Mouse (Mus musculus): ENCODE results near the gene Sgip1.

GRCm38 (mm10) chr4:102775596-102776270 lies 34.6 kb downstream of the Sgip1 start:
- no peak for TF ChIP-seq CTCF (IDR thresholded peaks at IDR 0.05; ENCODE audit: borderline replicate concordance, insufficient read depth, low read depth, low read length)
- no peak for TF ChIP-seq POLR2A (IDR thresholded peaks at IDR 0.05; ENCODE audit: borderline replicate concordance, insufficient read depth, low read length)
